Mouse (Mus musculus) left cerebral cortex, postnatal 10 days (tissue): ENCODE data around the gene Gm21954. TPM values are rescaled to one million over a fixed set of nuclear protein-coding genes. Genes with fewer than 3 reads are reported as not detected.
A peak's percentile ranks its signal among the peaks of the same experiment; 100 is the strongest.

Source experiments
- DNase-seq, 2 experiments: peaks; one replicate each; pipeline ENCODE4 v3.0.0; 2021 to 2022; ENCODE audit warnings: low spot score in 2 of 2, mixed read lengths in 1 of 2; ENCODE audit errors: extremely low spot score in 1 of 2
- intact Hi-C: fragments of 180-260 bp; cut with DNase I; formaldehyde crosslinking; loops from one replicate; pipeline ENCODE4 v1.15.1; 2025
- total RNA-seq, 2 experiments: library from RNA; stranded (reverse); gene quantifications; 2 replicates each; pipeline ENCODE4 v1.2.3; 2021

The Gm21954 gene
- not detected for total RNA-seq

- no peak for DNase-seq
- intact Hi-C loops: no loop called here
These were observed at the start of gene Gm21954 for GRCm38 (mm10) chr3:55472110-55472509. Gm21954 (minus strand) TSS chr3:55472210.

- no peak for DNase-seq
- intact Hi-C loops: no loop called here
These were observed 49.8 kb upstream of the Gm21954 start for GRCm38 (mm10) chr3:55521776-55522175.

GRCm38 (mm10) chr3:55520240-55521180 is 48.5 kb upstream of the Gm21954 start:
- intact Hi-C loops: no loop called here
- peak; percentile 71 to 72 for DNase-seq

DNA sequence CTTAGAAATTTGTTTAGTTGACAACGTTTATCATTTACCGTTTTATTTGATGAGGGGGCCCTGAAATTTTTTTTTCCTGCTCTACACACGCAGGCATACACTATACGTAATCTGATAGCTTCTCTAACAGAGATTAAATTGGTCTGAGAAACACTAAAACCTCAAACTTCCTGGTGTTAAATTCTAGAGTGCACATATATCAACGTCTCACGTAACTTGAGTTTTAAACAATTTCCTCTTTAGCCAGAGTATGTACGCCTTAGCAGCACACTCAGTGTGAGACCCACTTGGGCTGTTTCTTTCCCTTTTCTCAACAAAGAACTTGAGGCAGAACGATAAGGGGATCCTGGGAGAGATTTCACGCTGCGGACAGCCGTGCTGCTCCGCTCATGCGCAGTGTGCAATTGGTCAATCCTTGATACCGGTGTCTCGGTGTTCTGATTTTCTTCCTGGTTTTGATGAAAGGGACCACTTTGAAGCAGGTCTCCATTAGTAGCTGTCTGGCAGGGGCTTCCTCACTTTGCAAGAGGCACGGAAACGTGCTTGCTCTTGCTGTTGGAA is 45.5 kb upstream of the Gm21954 start:
- intact Hi-C loops: no loop called here
- no peak for DNase-seq

GRCm38 (mm10) chr3:55515966-55516365 is 44.0 kb upstream of the Gm21954 start:
- intact Hi-C loops: no loop called here
- no peak for DNase-seq

DNA sequence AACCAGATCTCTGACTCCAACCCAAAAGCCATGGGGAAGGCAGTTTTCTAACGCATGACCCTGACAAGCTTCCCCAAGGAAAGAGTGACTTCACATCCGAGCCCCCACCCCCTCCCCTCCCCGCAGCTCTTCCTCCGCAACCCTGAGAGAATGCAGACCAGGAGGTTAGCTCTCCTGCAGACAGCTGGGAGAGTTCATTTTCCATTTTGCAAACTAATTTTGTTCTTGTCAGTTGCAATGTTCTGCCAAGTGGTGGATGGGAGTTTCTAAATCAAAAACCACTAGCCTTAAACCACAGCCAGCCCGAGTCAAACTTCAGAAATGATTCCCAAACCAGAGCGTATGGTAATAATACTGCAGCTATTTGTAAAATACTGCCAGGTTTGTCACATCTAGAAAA is 39.6 kb upstream of the Gm21954 start:
- DNase-seq: no peak
- intact Hi-C loops: no loop called here

DNA sequence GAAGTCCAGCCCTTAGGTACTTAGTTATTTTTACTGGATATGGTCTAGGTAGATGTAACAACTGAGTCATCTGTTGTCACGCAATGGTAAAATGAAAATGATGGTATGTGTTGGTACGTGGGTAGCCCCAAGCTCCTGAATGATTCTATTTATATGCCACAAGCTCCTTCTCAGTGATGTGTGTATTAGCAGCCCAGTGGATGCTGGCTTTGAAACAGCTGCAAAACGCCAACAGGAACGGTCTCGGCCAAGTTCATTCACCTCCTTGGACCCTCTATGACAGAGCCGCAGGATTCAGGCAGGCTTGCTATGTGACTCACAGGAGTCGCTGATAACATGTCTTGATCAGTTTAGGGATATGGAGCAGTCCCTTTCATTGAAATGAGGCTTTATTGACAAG is 38.2 kb upstream of the Gm21954 start:
- intact Hi-C loops: no loop called here
- DNase-seq: no peak

GRCm38 (mm10) chr3:55499298-55499697 is 27.3 kb upstream of the Gm21954 start:
- DNase-seq: no peak
- intact Hi-C loops: no loop called here

DNA sequence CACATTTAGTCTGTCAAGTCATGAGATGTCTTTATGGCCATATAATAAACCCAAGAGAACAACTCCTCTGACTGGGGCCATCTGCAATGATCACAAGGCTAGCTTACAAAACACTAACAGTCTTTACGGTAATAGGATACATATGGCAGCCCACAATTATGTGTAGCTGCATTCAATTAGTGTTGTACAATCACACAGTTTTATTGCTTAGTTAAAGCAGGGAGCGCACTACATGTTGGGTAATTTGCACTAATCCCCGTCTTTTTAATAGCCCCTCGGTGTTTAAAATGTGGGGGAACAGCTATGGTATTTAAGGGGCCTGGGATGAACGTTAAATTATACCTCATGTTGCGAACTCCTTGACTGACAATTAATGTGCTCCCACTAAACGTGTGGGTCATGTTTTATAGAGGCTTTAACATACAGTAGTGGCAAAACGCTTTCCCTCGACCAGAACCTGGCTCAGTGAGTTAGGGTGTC is 24.5 kb upstream of the Gm21954 start:
- no peak for DNase-seq
- intact Hi-C loops: no loop called here

GRCm38 (mm10) chr3:55495866-55496265 is 23.9 kb upstream of the Gm21954 start:
- DNase-seq: no peak
- intact Hi-C loops: no loop called here

GRCm38 (mm10) chr3:55495231-55495630 is 23.2 kb upstream of the Gm21954 start:
- DNase-seq: no peak
- intact Hi-C loops: no loop called here

DNA sequence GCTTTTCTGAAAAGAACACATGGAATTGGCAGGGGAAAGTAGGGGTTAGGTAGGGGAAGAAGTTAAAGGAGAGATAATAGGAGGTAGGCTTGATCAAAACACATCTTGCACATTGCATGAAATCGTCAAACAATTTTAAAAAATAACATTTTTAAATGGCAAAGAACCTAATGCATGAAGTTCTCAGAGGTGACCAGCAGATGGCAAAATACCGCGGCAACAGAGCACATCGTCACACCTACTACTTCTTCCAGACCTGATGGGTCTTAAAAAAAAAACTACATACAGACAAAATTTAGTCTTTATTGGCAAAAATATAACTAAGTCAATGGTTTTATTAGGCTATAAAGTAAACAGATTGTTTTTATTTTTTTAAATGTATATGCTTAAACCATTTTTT is 22.3 kb upstream of the Gm21954 start:
- no peak for DNase-seq

DNA sequence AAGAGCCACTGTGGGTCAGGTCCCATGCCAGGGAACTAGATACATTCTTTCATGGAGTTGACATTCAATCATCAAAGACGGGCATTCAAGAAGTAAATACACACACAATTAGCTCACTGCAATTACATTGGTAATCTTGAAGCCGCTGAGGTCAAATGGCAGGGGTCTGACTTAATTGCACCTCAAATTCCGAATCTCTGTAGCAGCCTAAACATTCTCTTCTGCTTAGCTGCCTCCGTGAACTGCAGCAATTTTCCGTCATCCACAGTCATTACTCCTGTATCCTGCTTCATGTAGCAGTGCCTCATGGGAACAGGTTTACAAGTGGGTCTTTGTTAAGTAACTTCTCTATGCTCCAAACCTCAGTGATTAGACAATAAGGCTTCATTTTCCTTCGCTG is 20.0 kb upstream of the Gm21954 start:
- intact Hi-C loops: no loop called here

More for the DNA sequence above, 22.3 kb upstream of the Gm21954 start:
- intact Hi-C loops: no loop called here

GRCm38 (mm10) chr3:55489231-55489990 is 17.4 kb upstream of the Gm21954 start:
- DNase-seq: no peak
- intact Hi-C loops: no loop called here

More for the DNA sequence above, 20.0 kb upstream of the Gm21954 start:
- DNase-seq: no peak

- intact Hi-C loops: no loop called here
- DNase-seq: no peak
These were observed 11.3 kb upstream of the Gm21954 start for GRCm38 (mm10) chr3:55483328-55483727.

- no peak for DNase-seq
- intact Hi-C loops: no loop called here
These were observed 9.1 kb upstream of the Gm21954 start for GRCm38 (mm10) chr3:55481140-55481539.

DNA sequence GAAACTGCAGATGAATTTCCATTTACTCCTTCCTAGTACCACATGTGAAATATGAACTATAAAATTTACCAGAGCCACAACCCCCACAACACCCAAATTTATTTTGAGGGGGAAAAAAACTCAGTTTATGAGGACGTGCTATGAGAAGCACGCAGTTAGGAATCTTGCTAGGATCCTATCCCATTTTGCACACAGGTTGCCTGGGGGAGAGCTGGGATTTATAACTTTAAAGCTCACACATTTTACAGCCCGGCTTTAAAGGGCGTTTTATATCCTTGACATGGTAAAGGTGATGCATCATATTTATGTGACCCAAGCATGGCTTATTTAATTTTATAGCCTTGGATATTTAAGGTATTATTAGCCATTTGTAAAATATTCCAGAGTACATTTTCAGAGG is 7.3 kb upstream of the Gm21954 start:
- DNase-seq: no peak
- intact Hi-C loops: no loop called here

DNA sequence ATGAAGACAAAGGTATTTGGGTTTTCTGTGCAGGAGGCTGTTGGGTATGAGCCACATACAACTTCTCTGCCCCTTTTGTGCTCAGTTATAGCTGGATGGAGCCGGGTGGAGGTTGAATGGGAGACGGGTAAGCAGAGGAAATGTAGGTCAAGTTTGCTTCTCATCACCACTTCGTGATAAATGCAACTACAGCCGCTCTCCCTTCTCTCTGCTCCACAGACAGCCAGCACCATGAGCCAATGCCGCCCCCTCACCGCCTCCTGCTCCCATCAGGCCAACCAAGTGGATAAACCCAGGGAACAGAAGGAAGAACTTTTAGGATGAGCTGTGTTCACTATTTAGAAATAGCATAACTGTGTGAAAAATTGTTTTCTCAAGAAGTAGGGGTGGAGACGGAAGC is 4.7 kb upstream of the Gm21954 start:
- peak; percentile 59 to 66 for DNase-seq
- intact Hi-C loops: no loop called here

GRCm38 (mm10) chr3:55473146-55473545 is 1.1 kb upstream of the Gm21954 start:
- intact Hi-C loops: no loop called here
- DNase-seq: no peak
